Mouse (Mus musculus): ENCODE measurements around the gene Syt7. TPM values are rescaled to one million over a fixed set of nuclear protein-coding genes. Genes with fewer than 3 reads are reported as not detected.

The Syt7 gene
- polyA plus RNA-seq, 1 experiment from 2014 or later = 10.3 TPM

GRCm38 (mm10) chr19:10395174-10395573 is 6.3 kb downstream of the Syt7 start:
- no peaks in the 10 kb centered on the region for H3K27me3 ChIP-seq (replicated peaks; ENCODE audit: control insufficient read depth, insufficient read depth, low read length)
- no peak overlapping the region for H3K4me3 ChIP-seq (ENCODE audit: low read length)
- ATAC-seq = peak; percentile 48
- no peak overlapping the region for H3K27ac ChIP-seq (ENCODE audit: low read depth, low read length)
- no peak overlapping the region for H3K4me2 ChIP-seq (ENCODE audit: low read length)
- H3K9ac ChIP-seq (ENCODE audit: low read depth, low read length) = no peak overlapping the region
- H3K36me3 ChIP-seq (ENCODE audit: control insufficient read depth, insufficient read depth, low read length) = no peaks in the 10 kb centered on the region
- peaks cover 27% of the 10 kb centered on the region for H3K4me1 ChIP-seq (ENCODE audit: control insufficient read depth, insufficient read depth, low read depth, low read length)
- no peaks in the 10 kb centered on the region for H3K9me3 ChIP-seq (ENCODE audit: control insufficient read depth, low read length)
- WGBS = 19% methylated on average over 8 of the region's 8 CpGs

GRCm38 (mm10) chr19:10396962-10397361 is 8.1 kb downstream of the Syt7 start:
- no peaks in the 10 kb centered on the region for H3K27me3 ChIP-seq (replicated peaks; ENCODE audit: control insufficient read depth, insufficient read depth, low read length)
- H3K4me1 ChIP-seq (ENCODE audit: control insufficient read depth, insufficient read depth, low read depth, low read length) = peaks cover 14% of the 10 kb centered on the region
- no peaks in the 10 kb centered on the region for H3K36me3 ChIP-seq (ENCODE audit: control insufficient read depth, insufficient read depth, low read length)
- H3K9me3 ChIP-seq (ENCODE audit: control insufficient read depth, low read length) = no peaks in the 10 kb centered on the region
- H3K4me2 ChIP-seq (ENCODE audit: low read length) = no peak overlapping the region
- no peak overlapping the region for H3K4me3 ChIP-seq (ENCODE audit: low read length)
- H3K27ac ChIP-seq (ENCODE audit: low read depth, low read length) = no peak overlapping the region
- WGBS = 75% methylated on average over 2 of the region's 2 CpGs
- H3K9ac ChIP-seq (ENCODE audit: low read depth, low read length) = no peak overlapping the region
- ATAC-seq = no peak

GRCm38 (mm10) chr19:10397479-10398153 is 8.7 kb downstream of the Syt7 start:
- Histone ChIP-seq H3K9ac (ENCODE audit: low read depth, low read length) (no peak overlapping the region), H3K27me3 (replicated peaks; ENCODE audit: control insufficient read depth, insufficient read depth, low read length) (no peaks in the 10 kb centered on the region), H3K9me3 (ENCODE audit: control insufficient read depth, low read length) (no peaks in the 10 kb centered on the region), H3K27ac (ENCODE audit: low read depth, low read length) (no peak overlapping the region), H3K4me2 (ENCODE audit: low read length) (no peak overlapping the region), H3K4me1 (ENCODE audit: control insufficient read depth, insufficient read depth, low read depth, low read length) (peaks cover 14% of the 10 kb centered on the region), H3K36me3 (ENCODE audit: control insufficient read depth, insufficient read depth, low read length) (no peaks in the 10 kb centered on the region), H3K4me3 (ENCODE audit: low read length) (no peak overlapping the region)
- no peak for ATAC-seq
- WGBS = 52% methylated on average over 8 of the region's 8 CpGs

- WGBS = 68% methylated on average over 6 of the region's 6 CpGs
- H3K27me3 ChIP-seq (replicated peaks; ENCODE audit: control insufficient read depth, insufficient read depth, low read length) = no peaks in the 10 kb centered on the region
- no peaks in the 10 kb centered on the region for H3K36me3 ChIP-seq (ENCODE audit: control insufficient read depth, insufficient read depth, low read length)
- no peak for ATAC-seq
- peaks cover 9% of the 10 kb centered on the region for H3K4me1 ChIP-seq (ENCODE audit: control insufficient read depth, insufficient read depth, low read depth, low read length)
- no peak overlapping the region for H3K4me2 ChIP-seq (ENCODE audit: low read length)
- no peaks in the 10 kb centered on the region for H3K9me3 ChIP-seq (ENCODE audit: control insufficient read depth, low read length)
- no peak overlapping the region for H3K27ac ChIP-seq (ENCODE audit: low read depth, low read length)
- H3K4me3 ChIP-seq (ENCODE audit: low read length) = no peak overlapping the region
- no peak overlapping the region for H3K9ac ChIP-seq (ENCODE audit: low read depth, low read length)
Measured at GRCm38 (mm10) chr19:10398296-10398695, 9.4 kb downstream of the Syt7 start.

GRCm38 (mm10) chr19:10402771-10403494 is 14.0 kb downstream of the Syt7 start:
- peak; percentile 7; the same call in 1 of the 2 replicates for ATAC-seq
- WGBS = 30% methylated on average over 16 of the region's 16 CpGs
- H3K4me2 ChIP-seq (ENCODE audit: low read length) = no peak overlapping the region

GRCm38 (mm10) chr19:10403593-10404380 is 14.9 kb downstream of the Syt7 start:
- Histone ChIP-seq H3K4me1 (ENCODE audit: control insufficient read depth, insufficient read depth, low read depth, low read length) (peaks cover 9% of the 10 kb centered on the region), H3K9me3 (ENCODE audit: control insufficient read depth, low read length) (no peaks in the 10 kb centered on the region), H3K36me3 (ENCODE audit: control insufficient read depth, insufficient read depth, low read length) (no peaks in the 10 kb centered on the region), H3K27ac (ENCODE audit: low read depth, low read length) (no peak overlapping the region), H3K4me3 (ENCODE audit: low read length) (no peak overlapping the region), H3K9ac (ENCODE audit: low read depth, low read length) (no peak overlapping the region), H3K4me2 (ENCODE audit: low read length) (no peak overlapping the region), H3K27me3 (replicated peaks; ENCODE audit: control insufficient read depth, insufficient read depth, low read length) (no peaks in the 10 kb centered on the region)
- peak; percentile 43; the same call in 1 of the 2 replicates for ATAC-seq
- WGBS = 61% methylated on average over 10 of the region's 10 CpGs

More at GRCm38 (mm10) chr19:10402771-10403494, 14.0 kb downstream of the Syt7 start:
- Histone ChIP-seq H3K9ac (ENCODE audit: low read depth, low read length) (no peak overlapping the region), H3K4me3 (ENCODE audit: low read length) (no peak overlapping the region), H3K36me3 (ENCODE audit: control insufficient read depth, insufficient read depth, low read length) (no peaks in the 10 kb centered on the region), H3K9me3 (ENCODE audit: control insufficient read depth, low read length) (no peaks in the 10 kb centered on the region), H3K27ac (ENCODE audit: low read depth, low read length) (no peak overlapping the region), H3K27me3 (replicated peaks; ENCODE audit: control insufficient read depth, insufficient read depth, low read length) (no peaks in the 10 kb centered on the region), H3K4me1 (ENCODE audit: control insufficient read depth, insufficient read depth, low read depth, low read length) (peaks cover 9% of the 10 kb centered on the region)

GRCm38 (mm10) chr19:10404424-10404823 is 15.5 kb downstream of the Syt7 start:
- no peak for ATAC-seq
- Histone ChIP-seq H3K9me3 (ENCODE audit: control insufficient read depth, low read length) (no peaks in the 10 kb centered on the region), H3K4me2 (ENCODE audit: low read length) (no peak overlapping the region), H3K27ac (ENCODE audit: low read depth, low read length) (no peak overlapping the region), H3K4me3 (ENCODE audit: low read length) (no peak overlapping the region), H3K36me3 (ENCODE audit: control insufficient read depth, insufficient read depth, low read length) (no peaks in the 10 kb centered on the region), H3K9ac (ENCODE audit: low read depth, low read length) (no peak overlapping the region), H3K27me3 (replicated peaks; ENCODE audit: control insufficient read depth, insufficient read depth, low read length) (no peaks in the 10 kb centered on the region), H3K4me1 (ENCODE audit: control insufficient read depth, insufficient read depth, low read depth, low read length) (peaks cover 11% of the 10 kb centered on the region)
- 54% methylated on average over 10 of the region's 10 CpGs for WGBS

- Histone ChIP-seq H3K27ac (ENCODE audit: low read depth, low read length) (no peak overlapping the region), H3K9me3 (ENCODE audit: control insufficient read depth, low read length) (no peaks in the 10 kb centered on the region), H3K27me3 (replicated peaks; ENCODE audit: control insufficient read depth, insufficient read depth, low read length) (no peaks in the 10 kb centered on the region), H3K9ac (ENCODE audit: low read depth, low read length) (no peak overlapping the region), H3K4me1 (ENCODE audit: control insufficient read depth, insufficient read depth, low read depth, low read length) (peaks cover 11% of the 10 kb centered on the region), H3K4me3 (ENCODE audit: low read length) (no peak overlapping the region), H3K4me2 (ENCODE audit: low read length) (no peak overlapping the region), H3K36me3 (ENCODE audit: control insufficient read depth, insufficient read depth, low read length) (no peaks in the 10 kb centered on the region)
- no peak for ATAC-seq
- 65% methylated on average over 2 of the region's 2 CpGs for WGBS
Measured at GRCm38 (mm10) chr19:10404911-10405310, 16.0 kb downstream of the Syt7 start.

Measured in hindbrain, embryonic 16.5 days (tissue).